Mouse (Mus musculus) heart, adult 2 months (tissue): ENCODE results near the gene Purb. TPM values are rescaled to one million over a fixed set of nuclear protein-coding genes. Genes with fewer than 3 reads are reported as not detected.

ENCODE experiments used
- DNase-seq, 2 experiments: peaks; one replicate each; pipeline ENCODE4 v3.0.0; 2021
- H3K27ac ChIP-seq: fragments of 200-600 bp; 2 replicates; pipeline ENCODE4 v1.8.1; 2022
- H3K27me3 ChIP-seq: fragments of 200-500 bp; 2 replicates; pipeline ENCODE4 v1.6.1; 2012; ENCODE audit warnings: mild to moderate bottlenecking, low read length, inconsistent platforms, mixed read lengths; ENCODE audit not compliant: control insufficient read depth, insufficient read depth
- H3K36me3 ChIP-seq: fragments of 200-500 bp; 2 replicates; pipeline ENCODE4 v1.6.1; 2012; ENCODE audit warnings: low read length, inconsistent platforms; ENCODE audit not compliant: control insufficient read depth, insufficient read depth
- H3K4me1 ChIP-seq: fragments of 200-500 bp; 2 replicates; pipeline ENCODE4 v1.6.1; 2011; ENCODE audit warnings: low read length; ENCODE audit not compliant: control insufficient read depth, insufficient read depth
- H3K4me3 ChIP-seq: fragments of 200-600 bp; 2 replicates; pipeline ENCODE4 v1.8.1; 2022
- H3K79me2 ChIP-seq: fragments of 200-500 bp; replicated peaks from 2 replicates; pipeline ENCODE4 v1.6.1; 2012; ENCODE audit warnings: mild to moderate bottlenecking, inconsistent platforms, low read length, moderate library complexity, mixed read lengths; ENCODE audit not compliant: control insufficient read depth, insufficient read depth
- H3K9ac ChIP-seq: fragments of 200-500 bp; 2 replicates; pipeline ENCODE4 v1.6.1; 2012; ENCODE audit warnings: low read depth, mild to moderate bottlenecking, control low read depth, inconsistent platforms, low read length, mixed read lengths
- CTCF ChIP-seq: fragments of 200-600 bp; IDR thresholded peaks from 2 replicates; pipeline ENCODE4 v1.8.1; 2022; ENCODE audit warnings: antibody characterized with exemption, mild to moderate bottlenecking, moderate library complexity
- EP300 ChIP-seq: fragments of 200-500 bp; IDR thresholded peaks from 2 replicates; pipeline ENCODE4 v1.6.1; 2011; ENCODE audit warnings: low read depth, low read length, control low read depth; ENCODE audit not compliant: insufficient read depth
- POLR2A ChIP-seq: fragments of 200-500 bp; IDR thresholded peaks from 2 replicates; pipeline ENCODE4 v1.6.1; 2011; ENCODE audit warnings: mild to moderate bottlenecking, low read depth, low read length, control low read depth; ENCODE audit not compliant: insufficient read depth
- WGBS: fragments of 180-500 bp; shearing (Covaris S2); methylation state at CpG from one replicate; pipeline ENCODE4 v1.1.7; 2018; 5-methylcytosine and 5-hydroxymethylcytosine counted together
- intact Hi-C: fragments of 180-260 bp; cut with DNase I; formaldehyde crosslinking; loops from one replicate; pipeline ENCODE4 v1.15.1; 2025
- polyA plus RNA-seq: library from polyadenylated mRNA; depleted of rRNA; stranded (reverse); fragments of >200 nt; gene quantifications from 2 replicates; pipeline ENCODE4 v1.2.3, GENCODE M21; 2012
- total RNA-seq, 2 experiments: library from RNA; stranded (reverse); gene quantifications; 2 replicates each; pipeline ENCODE4 v1.2.3; 2021

The Purb gene
- total and polyA plus RNA-seq, 3 experiments = 5.0 to 31.5 (median 28.0) TPM

GRCm38 (mm10) chr11:6488041-6488684 lies 12.4 kb upstream of the Purb start:
- Histone ChIP-seq H3K4me1 (peaks cover 2% of the 10 kb centered on the region), H3K4me3 (no peak overlapping the region), H3K27ac (no peak overlapping the region), H3K36me3 (no peaks in the 10 kb centered on the region), H3K9ac (no peak overlapping the region), H3K79me2 (no peaks in the 10 kb centered on the region), H3K27me3 (0 out of 2 replicates have a peak, but pooled peaks cover 1% of the 10 kb centered on the region)
- WGBS = 95% methylated on average over 5 of the region's 5 CpGs
- intact Hi-C loops = no loop called here
- DNase-seq = no peak
- TF ChIP-seq POLR2A = no peak
- TF ChIP-seq EP300 = no peak
- TF ChIP-seq CTCF = no peak

GRCm38 (mm10) chr11:6487496-6487895 lies 11.8 kb upstream of the Purb start:
- H3K4me1 ChIP-seq = peaks cover 2% of the 10 kb centered on the region
- no peaks in the 10 kb centered on the region for H3K79me2 ChIP-seq
- no peak for DNase-seq
- intact Hi-C loops = no loop called here
- H3K36me3 ChIP-seq = no peaks in the 10 kb centered on the region
- H3K4me3 ChIP-seq = no peak overlapping the region
- no peak overlapping the region for H3K27ac ChIP-seq
- TF ChIP-seq CTCF (no peak), POLR2A (no peak), EP300 (no peak)
- H3K27me3 ChIP-seq = 0 out of 2 replicates have a peak, but pooled peaks cover 1% of the 10 kb centered on the region
- WGBS = 29% methylated on average over 7 of the region's 7 CpGs
- no peak overlapping the region for H3K9ac ChIP-seq

GRCm38 (mm10) chr11:6486916-6487315 lies 11.2 kb upstream of the Purb start:
- intact Hi-C loops = no loop called here
- 64% methylated on average over 6 of the region's 6 CpGs for WGBS
- H3K27ac ChIP-seq = no peak overlapping the region
- peaks cover 2% of the 10 kb centered on the region for H3K4me1 ChIP-seq
- H3K36me3 ChIP-seq = no peaks in the 10 kb centered on the region
- no peak for DNase-seq
- 0 out of 2 replicates have a peak, but pooled peaks cover 1% of the 10 kb centered on the region for H3K27me3 ChIP-seq
- TF ChIP-seq EP300 (no peak), POLR2A (no peak), CTCF (no peak)
- no peak overlapping the region for H3K9ac ChIP-seq
- H3K79me2 ChIP-seq = no peaks in the 10 kb centered on the region
- H3K4me3 ChIP-seq = no peak overlapping the region

- Histone ChIP-seq H3K36me3 (no peaks in the 10 kb centered on the region), H3K79me2 (no peaks in the 10 kb centered on the region), H3K9ac (no peak overlapping the region), H3K27ac (peak overlapping the region; percentile 33), H3K4me3 (no peak overlapping the region), H3K4me1 (peaks cover 2% of the 10 kb centered on the region), H3K27me3 (0 out of 2 replicates have a peak, but pooled peaks cover 1% of the 10 kb centered on the region)
- no peak for TF ChIP-seq CTCF
- no peak for TF ChIP-seq EP300
- TF ChIP-seq POLR2A = no peak
- DNase-seq = peak in 1 of 2 experiments; percentile 17
- WGBS = 28% methylated on average over 3 of the region's 3 CpGs
- intact Hi-C loops = no loop called here
Observed at GRCm38 (mm10) chr11:6484244-6484959, 8.7 kb upstream of the Purb start.

GRCm38 (mm10) chr11:6483103-6483502 lies 7.4 kb upstream of the Purb start:
- no peak for DNase-seq
- intact Hi-C loops = no loop called here
- WGBS = 79% methylated on average over 2 of the region's 2 CpGs
- no peaks in the 10 kb centered on the region for H3K36me3 ChIP-seq
- H3K9ac ChIP-seq = no peak overlapping the region
- peaks cover 2% of the 10 kb centered on the region for H3K4me1 ChIP-seq
- H3K79me2 ChIP-seq = no peaks in the 10 kb centered on the region
- no peak overlapping the region for H3K4me3 ChIP-seq
- TF ChIP-seq CTCF = no peak
- TF ChIP-seq POLR2A = no peak
- no peak for TF ChIP-seq EP300
- H3K27me3 ChIP-seq = 0 out of 2 replicates have a peak, but pooled peaks cover 1% of the 10 kb centered on the region
- H3K27ac ChIP-seq = no peak overlapping the region
